Mouse (Mus musculus): ENCODE measurements around the gene Gli1.
"Not testable (repeated sequence)": the region's sequence is repeated elsewhere in the genome, so short reads cannot be mapped to it uniquely, and the experiment has no call there.

GRCm38 (mm10) chr10:127314950-127315349 lies 26.8 kb downstream of the Gli1 start:
- not testable (repeated sequence) for TF ChIP-seq CTCF (IDR thresholded peaks at IDR 0.05; ENCODE audit: control insufficient read depth, insufficient read depth, low read length); POLR2A (IDR thresholded peaks at IDR 0.05; ENCODE audit: borderline replicate concordance, control insufficient read depth, low read depth, low read length)

Data from bone marrow, adult 2 months (tissue).